ENCODE assay signal across 22 mouse cellular contexts in the genomic region with DNA sequence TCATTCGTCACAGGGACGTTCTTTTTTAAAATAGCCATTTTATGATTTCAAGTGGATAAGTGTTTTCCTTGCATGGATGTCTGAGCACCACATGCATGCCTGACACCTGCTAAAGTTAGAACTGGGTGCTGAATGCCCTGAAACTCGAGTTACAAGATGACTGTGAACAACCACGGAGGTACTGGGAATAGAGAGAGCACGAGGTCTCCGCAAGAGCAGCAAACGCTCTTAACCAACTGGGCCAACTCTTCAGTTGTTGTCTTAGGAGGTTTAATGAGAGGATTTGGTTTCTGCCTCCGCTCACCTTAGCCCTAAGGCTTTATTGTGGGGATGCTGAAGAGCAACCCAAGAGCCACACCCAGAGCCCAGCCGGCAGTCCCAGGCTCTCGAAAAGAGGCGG. TPM values are rescaled to one million over a fixed set of nuclear protein-coding genes. Genes with fewer than 3 reads are reported as not detected.
DNase-seq lines count a peak whose midpoint lies in the region; ATAC-seq and TF ChIP-seq lines count a peak whose summit lies in the region.
"Had no signal": no experiment of that assay in that cellular context is flagged by ENCODE, and none has a peak within 500 bp of the region (broad histone marks: within the 10 kb centered on the region; RNA-seq: fewer than 3 reads in every experiment).

No protein-coding gene starts in this region.

- no peaks in the 10 kb centered on the region for H3K9me3 ChIP-seq in heart, embryonic 12.5 days (replicated peaks)
- no peaks in the 10 kb centered on the region for H3K9me3 ChIP-seq in ES-Bruce4 (replicated peaks; ENCODE audit: control insufficient read depth, insufficient read depth, low read length, poor library complexity, severe bottlenecking)
- no peaks in the 10 kb centered on the region for H3K9me3 ChIP-seq in liver, embryonic 13.5 days (replicated peaks)
- H3K9me3 ChIP-seq: embryonic facial prominence, embryonic 13.5 days; hindbrain, embryonic 10.5 days; kidney, embryonic 15.5 days; midbrain, embryonic 10.5 days; neural tube, embryonic 13.5 days had no signal

- H3K9ac ChIP-seq in heart, embryonic 12.5 days = no peak overlapping the region; the same call in 1 of the 2 replicates
- no peak overlapping the region for H3K9ac ChIP-seq in ES-Bruce4 (ENCODE audit: low read depth, poor library complexity, severe bottlenecking)
- H3K9ac ChIP-seq in liver, embryonic 13.5 days = no peak overlapping the region
- H3K9ac ChIP-seq: embryonic facial prominence, embryonic 13.5 days; kidney, embryonic 15.5 days; neural tube, embryonic 13.5 days had no signal

- H3K27me3 ChIP-seq in heart, embryonic 12.5 days (replicated peaks) = no peaks in the 10 kb centered on the region
- no peaks in the 10 kb centered on the region for H3K27me3 ChIP-seq in ES-Bruce4 (ENCODE audit: control insufficient read depth, insufficient read depth, low read length, poor library complexity, severe bottlenecking)
- H3K27me3 ChIP-seq in liver, embryonic 13.5 days = no peaks in the 10 kb centered on the region
- H3K27me3 ChIP-seq: kidney, embryonic 15.5 days had no signal

- WGBS in heart, embryonic 12.5 days = 49% methylated on average over 11 of the region's 11 CpGs
- 70% methylated on average over 11 of the region's 11 CpGs for WGBS in liver, embryonic 13.5 days (ENCODE audit: insufficient replicate concordance)

- DNase-seq in heart, postnatal 10 days = no peak
- DNase-seq in ZHBTc4 (ENCODE audit: low read depth, low spot score) = peak; percentile 18
- DNase-seq in liver, embryonic 13.5 days = no peak
- no peak for DNase-seq in spleen, postnatal 10 days (ENCODE audit: low spot score in 2 of 2)
- no peak for DNase-seq in kidney, adult 11 months
- no peak for DNase-seq in kidney, adult 18-20 months
- DNase-seq: cerebellum, adult 18-20 months; left cerebral cortex, postnatal 4 days; thymus, postnatal 25 days had no signal

- peaks cover 28% of the 10 kb centered on the region for H3K4me1 ChIP-seq in heart, embryonic 12.5 days (replicated peaks)
- H3K4me1 ChIP-seq in ES-Bruce4 (ENCODE audit: control insufficient read depth, insufficient read depth, low read length) = peaks cover 4% of the 10 kb centered on the region
- H3K4me1 ChIP-seq in liver, embryonic 13.5 days (replicated peaks) = peaks cover 46% of the 10 kb centered on the region

- no peak for TF ChIP-seq POLR2A in ES-Bruce4 (IDR thresholded peaks at IDR 0.05; ENCODE audit: insufficient read depth, low read length)

- no peaks in the 10 kb centered on the region for H3K36me3 ChIP-seq in heart, embryonic 12.5 days
- no peaks in the 10 kb centered on the region for H3K36me3 ChIP-seq in ES-Bruce4 (ENCODE audit: control insufficient read depth, insufficient read depth, low read length, poor library complexity, severe bottlenecking)
- no peaks in the 10 kb centered on the region for H3K36me3 ChIP-seq in liver, embryonic 13.5 days
- H3K36me3 ChIP-seq: embryonic facial prominence, embryonic 13.5 days; hindbrain, embryonic 10.5 days; kidney, embryonic 15.5 days; midbrain, embryonic 10.5 days; neural tube, embryonic 13.5 days had no signal

- no peak for TF ChIP-seq CTCF in ES-Bruce4 (IDR thresholded peaks at IDR 0.05; ENCODE audit: low read depth, low read length)

- no peak for TF ChIP-seq EP300 in ES-Bruce4 (IDR thresholded peaks at IDR 0.05; ENCODE audit: insufficient read depth, low read depth, low read length)

- intact Hi-C loops in heart, postnatal 10 days (cut with DNase I) = no loop called here

- no peak overlapping the region for H3K4me3 ChIP-seq in heart, embryonic 12.5 days
- H3K4me3 ChIP-seq in ES-Bruce4 (ENCODE audit: low read depth, low read length) = no peak overlapping the region
- H3K4me3 ChIP-seq in liver, embryonic 13.5 days (replicated peaks) = no peak overlapping the region
- H3K4me3 ChIP-seq: embryonic facial prominence, embryonic 13.5 days; hindbrain, embryonic 10.5 days; kidney, embryonic 15.5 days; midbrain, embryonic 10.5 days; neural tube, embryonic 13.5 days had no signal

- H3K4me2 ChIP-seq in heart, embryonic 12.5 days = peak overlapping the region; percentile 52
- H3K4me2 ChIP-seq in liver, embryonic 13.5 days = 0 out of 2 replicates have a peak overlapping the region, but pooled peaks have one; percentile 47
- H3K4me2 ChIP-seq: embryonic facial prominence, embryonic 13.5 days; kidney, embryonic 15.5 days; neural tube, embryonic 13.5 days had no signal

- no peak overlapping the region for H3K27ac ChIP-seq in heart, embryonic 12.5 days (ENCODE audit: poor library complexity, severe bottlenecking)
- H3K27ac ChIP-seq in ES-Bruce4 (ENCODE audit: insufficient read depth, low read length) = 0 out of 2 replicates have a peak overlapping the region, but pooled peaks have one; percentile 7
- no peak overlapping the region for H3K27ac ChIP-seq in liver, embryonic 13.5 days
- H3K27ac ChIP-seq: embryonic facial prominence, embryonic 13.5 days; hindbrain, embryonic 10.5 days; kidney, embryonic 15.5 days; midbrain, embryonic 10.5 days; neural tube, embryonic 13.5 days had no signal

- ATAC-seq in heart, embryonic 12.5 days (ENCODE audit: insufficient number of reproducible peaks, low FRiP score) = no peak
- ATAC-seq in liver, embryonic 13.5 days (ENCODE audit: low read depth) = no peak

RNA-seq across cellular contexts. Expression of a gene that starts 3.0 kb away (rescaled TPM):
- 3.9 and 4.3 TPM in 2 replicates for polyA plus RNA-seq in heart, embryonic 12.5 days (2016; fragmentation: Nextera tagmentation; extraction: Ambion mirVana)
- total RNA-seq in heart, postnatal 10 days (2021) = 10 to 100 TPM; 29.4 to 31.6 TPM
- polyA plus RNA-seq in ES-Bruce4 (2011; ENCODE audit: insufficient read depth, insufficient read length, low read depth, missing spikeins) = 22.0 and 25.3 TPM in 2 replicates
- polyA plus RNA-seq in liver, embryonic 13.5 days (2015; fragmentation: Nextera tagmentation; extraction: Ambion mirVana) = 2.1 and 2.6 TPM in 2 replicates

RNA-seq across cellular contexts. Expression of a gene that starts 21.3 kb away (rescaled TPM):
- 57.2 and 57.3 TPM in 2 replicates for polyA plus RNA-seq in heart, embryonic 12.5 days (2016; fragmentation: Nextera tagmentation; extraction: Ambion mirVana)
- 10 to 100 TPM; 45.8 to 46.6 TPM for total RNA-seq in heart, postnatal 10 days (2021)
- 32.0 and 34.2 TPM in 2 replicates for polyA plus RNA-seq in ES-Bruce4 (2011; ENCODE audit: insufficient read depth, insufficient read length, low read depth, missing spikeins)
- polyA plus RNA-seq in liver, embryonic 13.5 days (2015; fragmentation: Nextera tagmentation; extraction: Ambion mirVana) = 84.0 and 89.0 TPM in 2 replicates

RNA-seq across cellular contexts. Expression of a gene that starts 47.6 kb away (rescaled TPM):
- polyA plus RNA-seq in heart, embryonic 12.5 days (2016; fragmentation: Nextera tagmentation; extraction: Ambion mirVana) = not detected in 2 replicates
- not detected for total RNA-seq in heart, postnatal 10 days (2021)
- polyA plus RNA-seq in ES-Bruce4 (2011; ENCODE audit: insufficient read depth, insufficient read length, low read depth, missing spikeins) = not detected in 2 replicates
- 1.3 and 1.9 TPM in 2 replicates for polyA plus RNA-seq in liver, embryonic 13.5 days (2015; fragmentation: Nextera tagmentation; extraction: Ambion mirVana)
- total RNA-seq: gastrocnemius, adult 8-10 months; layer of hippocampus, adult 18-20 months; left cerebral cortex, postnatal 4 days had no signal
- polyA plus RNA-seq: C2C12; embryonic facial prominence, embryonic 13.5 days; hindbrain, embryonic 10.5 days; midbrain, embryonic 10.5 days; neural tube, embryonic 13.5 days had no signal

RNA-seq across cellular contexts. Expression of a gene that starts 52.6 kb away (rescaled TPM):
- polyA plus RNA-seq in heart, embryonic 12.5 days (2016; fragmentation: Nextera tagmentation; extraction: Ambion mirVana) = not detected in 2 replicates
- not detected for total RNA-seq in heart, postnatal 10 days (2021)
- polyA plus RNA-seq in ES-Bruce4 (2011; ENCODE audit: insufficient read depth, insufficient read length, low read depth, missing spikeins) = not detected in 2 replicates
- not detected in 2 replicates for polyA plus RNA-seq in liver, embryonic 13.5 days (2015; fragmentation: Nextera tagmentation; extraction: Ambion mirVana)
- total RNA-seq: adrenal gland, postnatal 14 days; gastrocnemius, adult 8-10 months; layer of hippocampus, adult 18-20 months; left cerebral cortex, postnatal 4 days had no signal
- polyA plus RNA-seq: C2C12; cortical plate, adult 2 months; embryonic facial prominence, embryonic 13.5 days; hindbrain, embryonic 10.5 days; liver, embryonic 16.5 days; midbrain, embryonic 10.5 days; neural tube, embryonic 13.5 days had no signal
